Mouse (Mus musculus) left cerebral cortex, postnatal 4 days (tissue): ENCODE measurements around the gene Slc9a9. TPM values are rescaled to one million over a fixed set of nuclear protein-coding genes. Genes with fewer than 3 reads are reported as not detected.

Experiments used
- DNase-seq: peaks from one replicate; pipeline ENCODE4 v3.0.0-alpha.2; 2022
- intact Hi-C: fragments of 180-260 bp; cut with DNase I; formaldehyde crosslinking; loops from one replicate; pipeline ENCODE4 v1.15.1; 2025
- total RNA-seq, 2 experiments: library from RNA; stranded (reverse); gene quantifications; 2 replicates each; pipeline ENCODE4 v1.2.3; 2021

The Slc9a9 gene
- total RNA-seq, 2 experiments from 2014 or later = 11.0 to 11.9 TPM

DNA sequence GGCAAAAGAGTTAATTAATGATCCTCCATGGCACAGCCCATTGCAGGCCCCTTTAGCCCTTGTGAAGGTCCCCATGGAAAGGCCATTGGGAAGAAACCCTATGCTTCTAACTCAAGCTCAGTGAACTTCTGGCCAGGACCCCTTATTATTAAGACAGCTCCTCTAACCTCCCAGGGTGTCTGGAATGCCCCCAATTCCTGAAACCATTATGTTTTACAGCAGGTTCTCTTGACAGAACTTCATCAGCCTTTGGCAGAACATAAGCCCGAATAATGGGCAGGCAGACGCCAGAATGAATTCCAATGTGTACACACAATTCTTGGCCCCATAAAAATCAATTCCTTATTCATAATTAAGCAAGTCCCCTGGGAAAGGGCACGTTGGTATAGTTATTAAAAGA lies 256.1 kb downstream of the Slc9a9 start:
- peak; percentile 53 for DNase-seq
- intact Hi-C loops = no loop called here

DNA sequence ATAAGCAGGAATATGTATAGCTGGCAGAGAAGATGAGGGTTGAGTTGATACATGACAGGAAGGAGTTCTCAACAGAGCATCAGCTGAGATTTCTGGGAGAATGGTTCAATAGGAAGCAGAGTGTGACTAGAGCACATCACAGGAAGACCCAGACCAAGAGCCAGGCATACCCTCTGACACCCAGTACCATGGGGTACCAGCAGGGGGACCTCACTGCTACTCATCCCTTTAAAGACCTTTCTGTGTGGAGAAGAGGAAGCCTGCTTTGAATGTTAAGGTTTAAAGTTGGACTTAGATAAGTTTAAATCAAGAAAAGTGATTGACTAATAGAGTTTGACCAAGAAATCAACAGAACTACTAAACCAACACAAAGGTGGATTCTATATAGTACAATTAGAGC lies 257.4 kb downstream of the Slc9a9 start:
- peak; percentile 17 for DNase-seq
- intact Hi-C loops = no loop called here

DNA sequence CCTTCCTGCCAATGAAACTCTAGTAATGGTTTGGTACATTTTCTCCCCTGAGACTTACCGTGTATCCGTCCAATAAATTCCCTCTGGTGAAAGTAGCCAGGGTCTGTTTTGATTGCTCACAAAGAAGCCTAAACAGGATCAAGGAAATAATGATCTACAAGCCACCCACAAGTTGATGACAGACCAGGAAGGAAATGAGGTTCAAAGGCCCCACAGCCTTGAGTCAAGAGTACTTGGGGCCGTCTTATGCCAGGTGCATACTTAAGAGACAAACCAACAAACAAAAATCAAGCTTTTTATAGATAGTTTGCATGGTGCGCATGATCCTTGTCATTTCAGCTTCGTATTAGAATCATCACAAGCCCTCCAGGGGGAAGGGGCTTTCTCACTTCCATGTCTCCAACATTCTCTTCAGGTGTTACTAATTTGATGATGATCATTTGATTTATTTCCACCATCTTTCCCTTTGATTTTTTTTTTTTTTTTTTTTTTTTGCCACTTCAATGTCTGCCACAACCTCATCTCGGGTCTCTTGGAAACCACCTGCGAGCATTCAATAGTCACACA lies 275.9 kb downstream of the Slc9a9 start:
- no peak for DNase-seq
- intact Hi-C loops = no loop called here

DNA sequence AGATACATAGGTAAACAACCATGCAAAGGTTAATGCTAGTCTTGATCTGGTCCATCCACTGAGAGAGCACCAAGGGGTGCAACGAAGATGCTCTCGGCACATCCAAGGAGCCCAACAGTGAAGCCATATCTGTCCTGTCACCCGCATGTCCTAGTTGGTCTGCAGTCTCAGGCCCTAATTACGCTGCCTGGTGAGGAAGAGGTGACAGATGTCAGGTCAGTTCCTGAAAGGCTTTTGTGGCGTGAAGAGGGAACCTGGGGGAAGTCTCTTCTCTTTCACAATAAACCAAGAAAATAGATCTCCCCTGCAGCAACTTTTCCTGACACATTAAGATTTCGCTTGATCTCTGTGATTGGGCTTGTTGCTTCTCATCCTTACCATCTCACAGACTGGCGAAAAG lies 277.5 kb downstream of the Slc9a9 start:
- intact Hi-C loops = no loop called here

DNA sequence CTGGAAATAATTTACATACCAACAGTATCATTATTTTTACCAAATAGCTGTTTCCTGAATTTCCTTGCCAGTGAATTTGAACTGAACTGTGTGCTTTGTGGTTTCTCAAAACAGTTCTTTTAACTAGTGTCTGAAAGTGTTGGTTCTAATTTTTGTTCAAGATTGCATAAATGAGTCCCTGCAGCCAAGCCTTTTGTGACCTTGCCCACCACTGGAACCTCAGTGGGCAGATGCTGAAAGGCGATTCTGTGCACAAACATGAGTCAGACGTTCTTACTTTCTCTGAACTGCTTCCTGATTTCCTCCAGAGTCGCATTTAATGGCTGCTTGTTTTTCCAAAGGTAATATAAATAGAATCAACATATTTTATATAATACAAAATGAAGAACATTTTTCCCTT lies 281.0 kb downstream of the Slc9a9 start:
- no peak for DNase-seq
- intact Hi-C loops = no loop called here

More for the DNA sequence above, 277.5 kb downstream of the Slc9a9 start:
- DNase-seq = no peak

DNA sequence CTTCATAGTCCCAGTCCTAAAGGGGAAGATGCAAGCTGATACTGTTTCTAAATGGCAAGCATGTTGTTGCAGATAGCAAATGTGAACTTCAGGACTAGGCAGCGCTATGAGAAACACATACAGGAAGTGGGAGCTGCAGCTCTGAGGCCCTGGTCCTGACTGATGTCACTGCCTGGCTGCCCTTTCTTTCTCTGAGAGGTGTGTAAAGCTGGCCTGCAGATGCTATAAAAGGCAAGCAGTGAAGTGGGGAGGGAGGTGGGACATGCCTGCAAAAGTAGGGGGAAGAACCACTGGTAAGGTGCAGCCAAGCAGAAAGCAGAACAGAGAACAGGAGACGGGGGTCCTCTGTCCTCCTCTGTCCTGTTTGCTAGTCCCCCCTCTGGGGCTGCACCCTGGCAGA lies 285.9 kb downstream of the Slc9a9 start:
- intact Hi-C loops = no loop called here
- DNase-seq = no peak

DNA sequence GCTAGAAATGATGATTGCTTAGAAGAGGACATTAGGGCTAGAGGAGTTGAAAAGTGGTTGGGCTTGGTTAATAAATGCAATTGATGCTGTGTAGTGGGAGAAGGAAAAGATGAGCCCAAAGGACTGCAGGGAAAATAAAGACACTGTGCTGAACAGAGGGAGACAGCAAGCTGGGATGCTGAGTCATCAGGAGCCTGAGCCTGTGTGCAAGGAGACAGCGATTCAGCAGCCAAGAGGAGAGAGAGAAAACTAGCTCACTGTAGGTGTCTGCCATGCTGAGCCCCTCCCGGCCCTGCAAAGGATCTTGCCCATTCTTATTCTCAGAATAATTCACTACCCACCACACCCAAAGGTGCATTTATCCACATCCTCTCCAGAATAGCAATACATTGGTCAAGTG lies 288.7 kb downstream of the Slc9a9 start:
- no peak for DNase-seq
- intact Hi-C loops = no loop called here

DNA sequence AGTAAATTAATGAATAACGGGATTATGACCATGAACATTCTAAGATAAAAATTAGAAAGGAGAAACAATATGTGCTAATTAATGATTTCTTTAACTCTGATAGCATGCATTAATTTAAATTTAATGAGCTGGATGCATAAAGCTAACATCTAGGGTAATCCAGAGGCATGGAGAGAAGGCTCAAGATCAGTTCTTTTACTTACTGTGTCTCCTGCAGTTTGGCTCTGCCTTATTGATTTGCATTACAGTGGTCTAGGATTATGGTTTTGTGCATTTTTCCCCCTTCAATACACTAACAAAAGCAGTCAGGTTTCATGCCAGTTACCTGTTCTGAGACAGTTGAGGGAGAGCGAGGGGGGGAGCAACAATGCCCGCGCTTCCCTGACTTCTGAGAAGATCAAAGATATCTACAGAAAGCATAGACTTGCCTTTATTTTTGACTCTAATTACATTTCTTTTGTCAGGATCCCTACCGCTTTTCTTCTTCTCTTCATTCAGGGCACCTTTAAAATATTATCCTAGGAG lies 298.9 kb downstream of the Slc9a9 start:
- intact Hi-C loops = no loop called here
- DNase-seq = no peak

DNA sequence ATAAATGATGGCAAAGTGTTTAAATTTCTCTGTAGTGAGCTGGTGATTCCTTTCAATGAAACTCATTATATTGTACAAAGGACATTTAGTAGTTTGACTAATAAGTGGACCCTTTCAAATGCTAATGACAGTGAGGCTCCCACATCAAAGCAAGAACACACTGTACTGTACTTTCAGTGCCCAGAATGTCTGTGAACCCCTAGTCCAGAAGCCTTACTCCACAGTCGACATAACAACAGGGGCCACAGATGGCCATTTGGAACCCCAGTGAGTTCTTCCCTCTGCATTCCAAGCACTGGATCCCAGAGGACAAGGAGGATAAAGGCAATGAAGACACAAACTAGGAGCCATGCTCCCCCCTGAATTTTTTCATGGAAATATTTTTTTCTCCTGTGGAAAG lies 299.4 kb downstream of the Slc9a9 start:
- DNase-seq = no peak
- intact Hi-C loops = no loop called here

DNA sequence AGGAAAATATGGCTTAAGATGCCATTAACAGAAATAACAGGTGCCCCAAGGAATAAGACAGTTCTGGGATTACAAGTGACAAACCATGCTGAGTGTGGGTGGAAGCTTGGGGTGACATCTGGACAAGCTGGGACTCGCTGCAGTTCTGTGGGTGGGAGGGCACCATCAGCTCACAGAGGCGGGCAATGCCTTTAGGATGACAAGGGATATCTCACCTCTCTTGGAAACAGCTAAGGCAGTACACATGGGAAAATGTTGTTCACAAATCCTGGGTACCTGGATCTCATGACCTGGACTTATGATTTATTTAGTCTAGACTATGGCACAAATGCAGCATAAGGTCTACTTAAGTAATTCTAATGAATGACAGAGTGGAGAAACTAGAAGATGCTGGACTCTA lies 302.3 kb downstream of the Slc9a9 start:
- DNase-seq = no peak
- intact Hi-C loops = no loop called here

DNA sequence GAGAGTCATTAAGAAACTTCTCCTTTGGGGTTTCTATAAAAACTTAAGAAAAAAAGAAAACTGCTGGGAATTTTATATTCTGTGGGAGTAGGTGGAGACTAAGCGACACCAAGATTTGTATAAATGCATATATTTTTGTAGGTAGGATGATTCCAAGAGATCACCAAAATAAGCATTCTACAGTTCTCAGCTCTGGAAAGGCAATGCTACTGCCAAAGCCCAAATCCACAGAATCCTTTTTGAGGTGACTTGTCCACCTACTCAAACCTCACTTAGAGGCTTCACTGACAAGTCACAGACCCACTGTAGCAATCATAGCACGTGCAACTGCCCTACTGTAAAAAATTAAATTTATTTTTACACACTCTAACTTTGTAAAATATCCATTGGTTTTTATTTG lies 303.0 kb downstream of the Slc9a9 start:
- no peak for DNase-seq
- intact Hi-C loops = no loop called here

DNA sequence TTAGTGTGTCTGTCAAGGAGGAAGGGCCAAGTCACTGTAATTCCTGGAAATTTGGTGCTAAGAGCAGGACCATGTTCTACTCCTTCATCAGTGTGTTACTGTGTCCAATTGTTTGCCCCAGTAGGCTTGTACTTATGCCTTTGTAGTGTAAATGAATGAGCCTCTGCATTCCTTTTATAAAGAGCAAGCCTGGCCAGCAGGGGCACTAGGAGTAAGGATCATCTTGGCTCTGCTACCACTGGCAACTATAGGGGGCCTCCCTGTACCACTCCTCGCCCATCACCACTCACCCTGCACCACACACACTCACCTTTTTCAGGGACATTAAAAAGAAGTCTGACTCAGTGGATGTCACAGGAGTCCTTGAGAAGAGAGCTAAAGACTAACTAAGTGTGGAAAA lies 306.5 kb downstream of the Slc9a9 start:
- intact Hi-C loops = no loop called here
- DNase-seq = no peak

DNA sequence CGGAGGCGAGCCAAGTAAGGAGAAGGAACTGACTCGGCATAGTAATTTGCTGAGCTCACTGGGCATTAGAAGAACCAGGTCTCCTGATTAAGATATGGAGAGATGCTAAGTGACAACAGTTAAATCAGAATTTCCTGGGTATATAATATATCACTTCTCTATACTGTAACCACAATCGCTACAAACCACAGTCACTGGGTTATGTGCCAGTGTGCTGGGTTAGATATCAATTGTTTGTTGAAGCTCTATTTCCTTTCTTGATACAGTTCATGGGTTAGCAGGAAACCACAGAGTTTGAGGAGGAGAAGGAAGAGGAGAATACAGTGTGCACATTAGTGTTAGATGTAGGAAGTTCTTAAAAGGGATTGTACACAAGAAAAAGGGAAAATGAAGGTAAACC lies 323.9 kb downstream of the Slc9a9 start:
- DNase-seq = no peak
- intact Hi-C loops = no loop called here

DNA sequence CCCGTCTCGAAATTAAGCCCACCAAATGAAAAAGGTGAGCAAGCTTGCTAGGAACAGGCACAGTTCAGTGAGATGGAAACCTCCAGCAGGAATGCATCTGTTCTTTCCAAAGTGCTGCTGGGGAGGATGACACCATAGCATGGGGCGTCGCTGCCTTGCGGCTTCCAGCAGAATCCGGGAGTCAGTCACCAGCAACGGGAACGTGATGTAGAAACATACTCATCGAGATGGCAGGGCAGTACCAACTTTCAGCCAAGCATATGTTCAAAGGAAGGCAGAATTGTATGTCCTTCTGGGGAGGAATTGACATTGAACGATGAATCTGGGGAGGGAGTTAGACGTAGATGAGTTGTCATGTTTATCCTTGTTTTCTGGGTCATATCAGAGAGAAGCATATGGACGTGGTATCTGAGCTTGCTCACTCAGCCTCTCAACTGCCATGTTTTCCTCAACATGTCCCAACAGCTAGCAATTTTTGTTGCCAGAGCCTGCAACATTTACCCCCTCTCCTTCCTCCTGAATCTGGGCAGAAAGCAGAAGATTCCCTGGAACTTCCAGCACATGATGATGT lies 350.5 kb downstream of the Slc9a9 start:
- intact Hi-C loops = no loop called here
- DNase-seq = no peak

DNA sequence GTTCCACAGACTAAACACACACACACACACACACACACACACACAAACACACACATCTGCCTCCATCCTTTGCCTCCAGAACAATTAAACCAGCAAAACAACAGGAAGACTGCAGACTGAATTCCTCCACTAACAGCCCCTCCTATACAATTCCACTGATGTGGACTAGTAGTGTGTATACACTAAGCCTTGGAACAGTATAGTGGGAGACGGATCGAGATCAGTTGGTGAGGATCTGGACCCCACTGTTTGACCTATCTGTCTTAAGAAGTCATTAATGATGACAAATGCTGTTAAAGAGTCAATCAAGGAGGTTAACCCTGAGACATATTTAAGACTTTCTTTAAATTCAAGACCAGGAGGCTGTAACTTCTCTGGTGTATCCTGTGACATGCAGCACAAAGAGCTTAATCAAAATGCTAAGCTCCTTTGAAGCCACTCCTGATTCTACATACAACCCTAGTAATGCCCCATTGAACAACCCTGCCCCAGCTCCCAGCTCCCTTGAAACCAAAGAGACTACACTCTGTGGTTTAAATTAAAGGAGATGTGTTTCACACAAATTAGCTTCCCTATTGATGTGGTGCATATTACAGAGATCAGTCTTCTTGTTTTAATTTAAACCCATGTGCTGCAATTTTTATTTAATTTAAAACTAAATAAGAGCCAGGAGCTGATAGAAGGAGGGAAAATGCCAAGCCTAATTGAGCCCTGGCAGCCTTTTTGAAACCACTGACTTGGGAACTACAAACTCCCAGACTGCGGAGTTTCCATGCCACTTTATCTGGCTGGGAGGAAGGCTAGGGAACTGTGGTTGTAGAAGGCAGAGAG lies 364.6 kb downstream of the Slc9a9 start:
- DNase-seq = no peak
- intact Hi-C loops = no loop called here

DNA sequence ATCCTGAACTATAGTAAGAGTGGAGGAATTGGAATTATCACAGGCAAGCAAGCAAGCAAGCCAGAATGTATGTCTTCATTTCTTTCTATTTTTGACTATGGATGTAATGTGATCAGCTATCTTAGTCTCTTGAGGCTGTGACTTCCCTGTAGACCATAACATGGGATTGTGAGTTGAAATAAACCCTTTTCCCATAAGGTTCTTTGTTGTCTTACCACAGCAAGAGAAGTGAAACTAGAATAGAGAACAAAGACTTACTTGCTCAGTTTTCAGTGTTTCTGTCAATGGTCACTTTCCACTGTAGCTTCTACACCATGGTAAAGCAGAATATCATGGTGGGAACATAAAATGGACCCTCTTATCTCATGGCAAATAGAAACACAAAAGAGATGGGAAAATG lies 366.5 kb downstream of the Slc9a9 start:
- intact Hi-C loops = no loop called here

DNA sequence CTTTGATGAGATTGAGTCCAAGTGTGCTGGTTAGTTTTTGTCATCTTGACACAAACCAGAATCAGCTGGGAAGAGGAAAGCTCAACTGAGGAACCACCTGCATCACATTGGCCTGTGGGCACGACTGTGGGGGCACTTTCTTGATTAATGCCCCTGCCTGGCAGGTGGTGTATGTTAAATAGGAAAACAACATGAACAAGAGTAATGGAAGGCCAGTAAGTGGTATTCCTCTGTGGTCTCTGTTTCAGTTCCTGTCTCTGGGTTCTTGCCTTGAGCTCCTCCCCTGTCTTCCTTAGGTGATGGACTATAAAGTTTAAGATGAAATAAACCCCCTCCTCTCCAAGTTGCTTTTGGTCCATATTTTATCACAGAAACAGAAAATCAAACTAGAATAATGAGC lies 372.7 kb downstream of the Slc9a9 start:
- intact Hi-C loops = no loop called here
- DNase-seq = no peak

More for the DNA sequence above, 366.5 kb downstream of the Slc9a9 start:
- no peak for DNase-seq

DNA sequence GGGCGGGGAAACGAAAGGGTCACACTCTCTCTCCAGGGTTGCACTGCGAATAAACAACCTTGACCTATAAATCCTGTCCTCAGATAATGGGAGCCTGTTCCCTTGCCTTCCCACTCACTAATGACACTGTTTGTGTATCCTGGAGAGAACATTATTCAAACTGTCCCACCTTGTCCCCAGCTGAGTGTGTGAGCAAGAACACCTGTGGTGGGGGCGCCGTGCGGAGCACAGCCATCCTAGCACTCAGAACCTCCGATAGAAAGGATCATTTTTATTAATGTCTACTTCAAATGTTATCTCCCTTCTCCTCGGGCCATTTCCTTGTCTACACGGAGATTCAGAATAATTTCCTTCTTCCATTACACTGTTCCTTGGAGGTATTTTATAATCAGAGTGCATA lies 382.5 kb downstream of the Slc9a9 start:
- intact Hi-C loops = no loop called here

DNA sequence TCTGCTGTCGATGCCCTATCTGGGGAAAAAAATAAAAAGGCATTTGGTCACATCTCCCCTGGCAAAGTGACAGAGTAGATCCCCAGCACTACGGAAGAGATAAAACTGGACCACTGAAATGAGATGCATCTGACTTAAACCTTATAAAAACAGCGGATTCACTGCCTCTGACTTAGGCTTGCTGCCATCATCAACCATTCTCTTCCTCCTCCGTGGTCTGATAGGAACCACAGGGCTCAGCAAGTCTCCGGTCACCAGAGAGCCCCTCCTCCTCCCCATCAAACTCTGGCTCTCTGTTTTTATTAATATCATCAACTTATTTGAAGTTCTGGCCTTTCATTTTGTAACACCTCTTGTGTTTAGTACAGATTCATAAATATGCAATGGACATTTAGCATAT lies 383.5 kb downstream of the Slc9a9 start:
- DNase-seq = no peak
- intact Hi-C loops = no loop called here

More for the DNA sequence above, 382.5 kb downstream of the Slc9a9 start:
- DNase-seq = no peak

DNA sequence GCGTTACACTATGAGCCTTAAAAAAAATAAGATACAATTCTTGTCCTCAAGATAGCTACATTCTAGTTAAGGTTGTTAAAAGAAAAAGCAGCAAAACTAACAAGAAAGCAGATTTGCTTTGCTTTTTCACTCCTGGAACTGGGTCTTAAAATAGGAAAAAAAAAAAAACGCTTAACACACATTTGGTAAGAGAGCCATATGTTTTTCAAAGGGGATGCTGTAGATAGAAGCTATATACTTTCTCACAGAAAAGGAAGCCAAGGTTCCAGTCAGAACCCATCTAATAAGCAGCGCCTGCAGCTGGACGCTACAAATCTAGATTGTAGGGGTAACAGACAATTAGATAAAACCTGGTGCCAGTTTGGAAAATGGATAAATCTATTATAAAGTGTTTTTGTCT lies 386.1 kb downstream of the Slc9a9 start:
- intact Hi-C loops = no loop called here
- no peak for DNase-seq

DNA sequence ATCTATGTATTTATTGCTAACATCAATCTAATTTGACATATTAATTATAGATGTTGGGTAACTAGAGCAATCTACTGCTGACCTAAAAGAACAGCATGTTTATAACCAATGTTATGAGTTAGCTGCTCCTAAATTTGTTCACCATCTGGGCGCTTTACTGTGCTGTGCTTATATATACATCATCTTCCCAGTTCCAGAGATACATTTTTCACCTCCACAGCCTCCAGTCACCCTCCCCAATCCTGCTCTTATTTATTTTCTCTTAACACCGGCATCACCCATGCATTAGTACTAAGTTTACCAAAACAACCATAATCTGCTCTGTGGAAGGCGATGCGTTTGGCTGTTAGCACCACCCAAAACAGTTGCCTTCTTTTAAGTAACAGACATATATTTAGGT lies 391.0 kb downstream of the Slc9a9 start:
- intact Hi-C loops = no loop called here
- no peak for DNase-seq

DNA sequence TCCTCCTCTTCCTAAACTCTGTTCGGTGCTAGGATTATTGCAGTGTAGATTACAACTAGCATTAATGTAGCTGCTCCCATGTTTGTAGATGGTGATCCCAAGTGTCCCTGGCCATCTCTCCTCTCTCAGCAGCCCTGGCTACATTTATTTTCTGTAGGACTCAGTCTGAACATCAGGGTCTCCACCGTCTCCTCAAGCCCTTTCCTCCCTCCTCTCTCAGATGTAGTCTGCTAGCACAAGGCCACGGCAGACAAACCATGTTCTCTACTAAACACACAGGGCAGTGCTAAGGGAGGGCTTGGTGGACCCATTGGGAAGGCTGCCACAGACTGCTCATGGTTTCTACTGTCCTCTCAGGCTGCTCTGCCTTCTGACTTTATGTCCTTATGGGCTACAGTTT lies 397.3 kb downstream of the Slc9a9 start:
- no peak for DNase-seq
- intact Hi-C loops = no loop called here
